Mouse (Mus musculus) small intestine, adult 2 months (tissue): Measurements from ENCODE around the gene Sco1.

Source experiments
- CTCF ChIP-seq: fragments of 200-500 bp; IDR thresholded peaks from 2 replicates; pipeline ENCODE4 v1.5.1; 2012; ENCODE audit warnings: low read depth, mild to moderate bottlenecking, control low read depth, inconsistent platforms, low read length, moderate library complexity, mixed read lengths; ENCODE audit not compliant: insufficient replicate concordance, insufficient read length; ENCODE audit errors: extremely low read depth
- POLR2A ChIP-seq: fragments of 200-500 bp; IDR thresholded peaks from 2 replicates; pipeline ENCODE4 v1.6.1; 2012; ENCODE audit warnings: low read depth, mild to moderate bottlenecking, control low read depth, inconsistent platforms, low read length, moderate library complexity

- TF ChIP-seq POLR2A (no peak), CTCF (no peak)
These were observed 29.7 kb downstream of the Sco1 start for GRCm38 (mm10) chr11:67082188-67082587.
